Mouse (Mus musculus): ENCODE data around the gene Dock3.

DNA sequence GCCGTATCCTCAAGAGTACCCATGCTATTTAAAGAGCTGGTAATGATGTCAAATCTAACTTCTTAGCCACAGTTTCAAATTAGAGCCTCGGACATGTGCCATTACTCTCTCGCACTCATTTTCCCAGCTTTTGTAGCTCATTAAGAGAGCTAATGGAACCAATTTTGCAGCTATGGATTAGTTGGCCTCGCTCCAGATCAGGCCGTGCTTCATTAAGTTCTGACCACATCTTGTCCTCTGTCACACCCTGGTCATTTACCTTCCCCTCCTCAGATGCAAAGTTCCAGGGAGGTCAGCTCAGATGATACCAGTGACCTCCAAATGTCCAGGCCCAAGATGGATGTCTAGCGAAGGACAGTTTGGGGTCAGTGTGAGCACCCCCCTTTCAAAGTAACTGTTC, 43.0 kb upstream of the Dock3 start:
- TF ChIP-seq CTCF (IDR thresholded peaks at IDR 0.05; ENCODE audit: control insufficient read depth, insufficient read depth, insufficient replicate concordance, low read depth, low read length) (no peak), POLR2A (IDR thresholded peaks at IDR 0.05; ENCODE audit: control insufficient read depth, low read depth, low read length) (no peak)

Data from testis, adult 2 months (tissue).